Mouse (Mus musculus): ENCODE results near the gene Pbxip1. TPM values are rescaled to one million over a fixed set of nuclear protein-coding genes. Genes with fewer than 3 reads are reported as not detected.

The Pbxip1 gene
- total RNA-seq, 2 experiments from 2014 or later: 66.5 to 66.8 TPM

GRCm38 (mm10) chr3:89406887-89407286, 29.6 kb upstream of the Pbxip1 start:
- intact Hi-C loops (cut with DNase I): loop anchor here (5.0 kb wide), 1 partner anchor 40 kb away; no protein-coding TSS in a partner anchor
- DNase-seq: no peak

- no peak for DNase-seq
- intact Hi-C loops (cut with DNase I): loop anchor here (5.0 kb wide), 1 partner anchor 39 kb away; no protein-coding TSS in a partner anchor
Measured at GRCm38 (mm10) chr3:89408448-89408847, 28.1 kb upstream of the Pbxip1 start.

- intact Hi-C loops (cut with DNase I): loop anchor here (2.0 to 5.0 kb wide), 2 partner anchors 15 to 38 kb away; partner anchors contain the start of gene Zbtb7b
- DNase-seq: no peak
Measured at GRCm38 (mm10) chr3:89409701-89410100, 26.8 kb upstream of the Pbxip1 start.

- no peak for DNase-seq
- intact Hi-C loops (cut with DNase I): loop anchor here (1.0 to 2.0 kb wide), 2 partner anchors 16 to 33 kb away; partner anchors contain the start of gene Zbtb7b
Measured at GRCm38 (mm10) chr3:89410864-89411263, 25.6 kb upstream of the Pbxip1 start.

GRCm38 (mm10) chr3:89411490-89412393, 24.8 kb upstream of the Pbxip1 start, which contains the start of gene Flad1:
Gene Flad1, minus strand, starts transcription at chr3:89411870.
- DNase-seq: peak; percentile 100
- intact Hi-C loops (cut with DNase I): loop anchor here (1.0 to 2.0 kb wide), 2 partner anchors 17 to 33 kb away; partner anchors contain the start of gene Zbtb7b

- no peak for DNase-seq
- intact Hi-C loops (cut with DNase I): no loop called here
Measured at GRCm38 (mm10) chr3:89416158-89416557, 20.3 kb upstream of the Pbxip1 start.

- intact Hi-C loops (cut with DNase I): no loop called here
Measured at GRCm38 (mm10) chr3:89417131-89417530, 19.4 kb upstream of the Pbxip1 start.

GRCm38 (mm10) chr3:89417840-89418169, 18.7 kb upstream of the Pbxip1 start:
- no peak for DNase-seq
- intact Hi-C loops (cut with DNase I): loop anchor here (2.0 kb wide), 1 partner anchor 23 kb away; the partner anchor contains the start of gene Zbtb7b

More at GRCm38 (mm10) chr3:89417131-89417530, 19.4 kb upstream of the Pbxip1 start:
- DNase-seq: no peak

GRCm38 (mm10) chr3:89418170-89418860, 18.2 kb upstream of the Pbxip1 start, which contains the start of the genes Cks1b and Shc1:
Gene Cks1b, minus strand, starts transcription at chr3:89418383.
Gene Shc1, plus strand, starts transcription at chr3:89418443.
- DNase-seq: peak; percentile 98
- intact Hi-C loops (cut with DNase I): loop anchor here (2.0 kb wide), 1 partner anchor 24 kb away; the partner anchor contains the start of gene Zbtb7b

- intact Hi-C loops (cut with DNase I): loop anchor here (2.0 kb wide), 1 partner anchor 24 kb away; the partner anchor contains the start of gene Zbtb7b
- peak; percentile 86 to 90 for DNase-seq
Measured at GRCm38 (mm10) chr3:89418861-89419250, 17.6 kb upstream of the Pbxip1 start.

GRCm38 (mm10) chr3:89419571-89419970, 16.9 kb upstream of the Pbxip1 start:
- intact Hi-C loops (cut with DNase I): loop anchor here (2.0 kb wide), 1 partner anchor 25 kb away; the partner anchor contains the start of gene Zbtb7b
- DNase-seq: peak; percentile 78 to 80

GRCm38 (mm10) chr3:89419981-89420380, 16.5 kb upstream of the Pbxip1 start:
- intact Hi-C loops (cut with DNase I): loop anchor here (2.0 kb wide), 1 partner anchor 25 kb away; the partner anchor contains the start of gene Zbtb7b
- no peak for DNase-seq

- intact Hi-C loops (cut with DNase I): no loop called here
- DNase-seq: no peak
Measured at GRCm38 (mm10) chr3:89420421-89420820, 16.1 kb upstream of the Pbxip1 start.

- peak; percentile 88 to 90 for DNase-seq
- intact Hi-C loops (cut with DNase I): no loop called here
Measured at GRCm38 (mm10) chr3:89421002-89421774, 15.3 kb upstream of the Pbxip1 start.

- peak; percentile 43 to 50 for DNase-seq
- intact Hi-C loops (cut with DNase I): no loop called here
Measured at GRCm38 (mm10) chr3:89421810-89422473, 14.6 kb upstream of the Pbxip1 start.

GRCm38 (mm10) chr3:89422556-89423205, 13.8 kb upstream of the Pbxip1 start:
- no peak for DNase-seq
- intact Hi-C loops (cut with DNase I): no loop called here

- intact Hi-C loops (cut with DNase I): no loop called here
- DNase-seq: no peak
Measured at GRCm38 (mm10) chr3:89424416-89425140, 11.9 kb upstream of the Pbxip1 start.

GRCm38 (mm10) chr3:89425141-89425525, 11.4 kb upstream of the Pbxip1 start:
- DNase-seq: no peak
- intact Hi-C loops (cut with DNase I): no loop called here
